Mouse (Mus musculus) kidney, adult 11 months (tissue): ENCODE data around the gene Serpina3f.
"Not testable (repeated sequence)": the region's sequence is repeated elsewhere in the genome, so short reads cannot be mapped to it uniquely, and the experiment has no call there.

Experiments used
- DNase-seq: peaks from one replicate; pipeline ENCODE4 v3.0.0; 2022

Serpina3f gene

DNA sequence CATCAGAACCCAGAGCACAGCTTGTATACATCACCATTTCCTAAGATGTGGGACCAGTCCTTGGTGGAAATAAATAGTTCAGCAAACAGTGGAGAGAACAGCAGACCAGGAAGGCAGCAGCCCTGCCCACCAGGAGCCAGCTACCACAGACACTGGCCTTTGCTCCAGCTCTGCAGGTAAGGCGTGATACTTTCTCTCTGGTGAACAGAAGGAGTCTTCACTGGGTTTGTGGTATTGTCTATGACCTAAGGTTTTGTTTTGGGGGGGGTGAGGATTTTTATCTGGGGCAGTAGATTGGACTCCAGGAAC, at the start of gene Serpina3f:
TSS of gene Serpina3f (plus strand) at position 100 of the 309 bp plus-strand sequence.
- DNase-seq = no peak

DNA sequence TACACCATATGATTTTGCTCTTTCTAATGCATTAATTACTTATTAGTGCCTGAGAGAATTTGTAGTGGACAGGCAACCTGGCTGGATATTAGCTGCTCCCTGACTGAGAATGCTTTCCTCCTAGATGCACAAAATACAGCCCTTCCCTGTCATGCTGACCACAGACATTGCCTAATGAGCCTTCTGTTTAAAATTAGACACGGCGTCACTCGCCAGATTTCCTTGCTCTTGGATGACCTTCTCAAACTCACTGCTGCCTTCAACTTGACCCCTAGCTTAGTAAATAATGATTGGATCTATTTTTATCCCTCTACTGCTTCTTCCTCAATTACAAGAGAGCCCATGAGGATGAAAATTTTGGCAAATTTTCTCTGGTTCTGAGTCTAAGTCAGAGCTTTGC, 39.6 kb upstream of the Serpina3f start:
- DNase-seq = peak; percentile 29

DNA sequence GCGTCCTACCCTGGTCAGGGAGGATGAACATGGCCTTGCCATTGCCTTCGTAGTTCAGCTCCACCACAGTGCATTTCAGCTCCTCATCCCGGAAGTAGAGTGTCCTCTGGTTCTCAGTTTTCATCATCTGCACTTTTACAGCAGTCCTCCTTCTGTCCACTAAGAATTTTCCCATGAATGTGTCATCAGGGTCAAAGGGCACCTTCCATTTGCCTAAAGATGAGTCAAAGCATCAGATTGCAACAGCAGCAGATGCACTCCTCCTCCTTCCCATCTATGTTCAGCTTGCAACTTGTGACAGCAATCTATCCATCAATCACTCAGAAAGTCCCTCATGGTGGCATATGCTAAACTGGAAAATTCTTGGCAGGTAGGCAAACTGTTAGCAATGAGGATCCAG, 38.7 kb upstream of the Serpina3f start:
- DNase-seq = no peak

DNA sequence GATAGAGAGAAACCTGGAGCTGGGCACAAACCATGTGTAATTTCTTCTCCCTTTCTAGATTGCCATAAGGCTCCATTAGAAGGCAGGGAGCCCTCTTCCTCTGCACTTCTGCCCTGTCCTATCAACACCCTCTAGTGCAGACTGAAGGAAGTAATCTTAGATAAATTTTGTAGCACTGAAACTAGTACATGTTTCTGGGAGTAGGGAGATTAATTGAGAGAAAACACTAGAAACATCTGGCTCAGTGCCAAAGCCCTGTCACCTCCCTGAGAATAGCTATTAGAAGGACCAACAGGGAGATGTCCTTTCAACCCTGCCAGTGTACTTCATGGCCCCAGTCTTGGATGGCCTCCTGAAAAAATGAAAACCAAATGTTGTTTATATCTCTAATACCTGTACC, 35.8 kb upstream of the Serpina3f start:
- no peak for DNase-seq

DNA sequence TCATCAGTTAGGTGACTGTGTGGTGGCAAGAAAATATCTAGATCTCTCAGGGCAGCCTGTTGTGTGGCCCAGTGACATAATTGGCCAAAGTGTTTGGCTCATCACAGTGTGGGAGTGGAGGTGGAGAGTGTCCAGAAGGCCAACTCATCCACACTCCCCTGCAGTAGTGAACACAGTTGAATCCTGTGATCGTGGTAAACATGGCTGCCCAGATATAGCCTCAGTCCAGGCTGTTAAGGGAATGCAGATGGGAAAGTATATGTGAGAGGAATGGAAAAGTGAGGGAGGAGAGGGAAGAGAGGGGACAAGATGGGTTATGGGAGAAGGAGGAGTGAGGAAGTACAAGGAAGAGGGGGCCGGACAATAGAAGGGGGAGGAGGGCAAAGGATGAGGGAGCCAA, 35.4 kb upstream of the Serpina3f start:
- no peak for DNase-seq

DNA sequence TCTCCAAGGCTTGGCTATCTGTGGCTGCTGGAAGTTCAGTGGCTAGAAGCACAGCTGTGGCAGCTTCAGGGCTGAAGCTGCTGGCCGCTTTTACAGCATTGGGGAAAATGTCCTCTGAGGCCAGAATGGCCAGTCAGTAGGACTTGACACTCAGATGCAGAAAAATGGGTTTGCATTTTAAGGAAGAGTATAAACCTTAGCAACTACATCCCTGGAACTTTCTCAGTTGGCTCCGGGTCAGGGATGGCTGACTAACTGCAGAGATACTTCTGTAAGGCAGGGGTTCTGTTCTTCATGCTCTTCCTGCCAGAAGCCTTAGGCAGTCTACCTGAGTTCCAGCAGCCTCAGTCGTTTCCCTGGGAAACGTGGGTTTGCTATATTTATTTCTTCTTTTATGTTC, 29.3 kb upstream of the Serpina3f start:
- DNase-seq = no peak

DNA sequence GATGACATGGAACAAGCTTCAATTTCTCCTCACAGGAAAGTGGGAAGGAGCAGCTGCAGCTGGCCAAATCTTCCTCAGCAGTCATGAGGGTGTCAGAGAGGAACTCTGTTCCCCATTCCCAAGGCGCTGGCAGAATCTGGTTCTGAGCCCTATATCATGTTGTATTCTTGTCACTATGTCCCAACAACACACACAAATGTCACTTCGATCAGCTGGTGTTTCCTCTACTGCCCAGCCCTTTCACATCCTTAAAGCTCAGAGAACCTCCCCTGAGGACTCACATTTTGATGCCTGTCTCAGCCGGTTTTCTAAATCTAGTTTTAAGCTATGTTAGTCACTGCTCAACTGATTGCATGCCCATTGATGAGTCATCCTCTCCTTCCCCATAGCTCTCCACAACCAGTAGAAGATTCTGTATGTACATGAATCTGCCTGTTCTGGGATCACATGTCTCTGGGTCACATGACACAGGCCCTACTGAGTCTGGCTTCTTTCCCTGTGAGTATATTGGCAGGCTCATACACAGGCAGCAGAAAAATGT, 28.2 kb upstream of the Serpina3f start:
- DNase-seq = no peak

DNA sequence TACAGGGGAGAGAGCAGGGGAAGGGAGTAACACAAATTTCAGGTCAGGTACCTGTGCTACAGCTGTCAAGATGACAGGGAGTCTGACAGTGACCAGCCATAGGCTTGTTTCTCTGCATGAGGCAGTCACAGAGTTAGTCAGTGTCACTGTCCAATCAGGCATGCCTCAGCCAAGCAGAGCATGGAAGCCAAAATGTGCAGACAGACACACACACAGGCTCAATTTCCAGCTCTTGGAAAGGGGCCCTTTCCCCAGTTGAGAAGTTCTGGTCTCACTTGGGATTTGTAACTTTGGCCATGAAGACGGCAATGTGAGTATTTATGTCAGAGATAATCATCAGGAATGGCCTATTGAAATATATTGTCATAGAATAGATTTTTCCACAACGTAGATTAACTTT, 25.1 kb upstream of the Serpina3f start:
- no peak for DNase-seq

DNA sequence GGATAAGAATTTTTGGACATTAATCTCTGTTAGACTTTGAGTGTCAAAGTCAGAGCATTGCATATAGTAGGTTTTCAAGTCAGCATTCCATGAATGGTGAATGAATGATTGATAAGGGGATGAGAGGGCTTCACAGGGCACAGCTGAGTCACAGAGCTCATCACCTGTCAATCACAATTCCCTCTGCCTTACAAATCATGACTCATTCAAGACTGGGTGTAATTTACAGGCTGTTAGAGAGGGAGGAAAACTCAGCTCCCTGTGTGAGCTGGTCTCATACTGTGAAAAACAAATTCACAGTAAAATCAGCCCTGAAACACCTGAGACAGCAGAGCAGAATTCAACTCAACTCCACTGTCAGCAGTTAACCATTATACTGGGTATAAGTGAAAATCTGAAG, 23.5 kb upstream of the Serpina3f start:
- DNase-seq = no peak

DNA sequence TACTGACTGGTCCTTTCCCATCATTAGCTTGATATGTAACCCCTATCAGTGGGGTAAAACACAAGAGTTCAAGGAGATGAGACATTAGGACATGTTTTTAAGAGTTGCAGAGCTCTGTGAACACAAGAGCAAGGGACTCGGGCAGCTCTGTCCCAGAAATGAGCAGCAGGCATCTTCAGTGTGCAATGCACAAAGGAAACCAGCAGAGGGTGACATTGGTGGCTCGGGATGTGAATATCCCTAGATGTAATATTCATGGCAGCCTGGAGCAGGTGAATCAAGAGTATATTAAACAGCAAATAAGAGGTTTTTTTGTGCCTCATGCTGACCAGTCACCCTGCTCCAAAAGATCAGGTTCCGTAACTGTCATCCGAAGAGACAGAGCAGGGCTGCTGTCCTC, 5.2 kb upstream of the Serpina3f start:
- no peak for DNase-seq

DNA sequence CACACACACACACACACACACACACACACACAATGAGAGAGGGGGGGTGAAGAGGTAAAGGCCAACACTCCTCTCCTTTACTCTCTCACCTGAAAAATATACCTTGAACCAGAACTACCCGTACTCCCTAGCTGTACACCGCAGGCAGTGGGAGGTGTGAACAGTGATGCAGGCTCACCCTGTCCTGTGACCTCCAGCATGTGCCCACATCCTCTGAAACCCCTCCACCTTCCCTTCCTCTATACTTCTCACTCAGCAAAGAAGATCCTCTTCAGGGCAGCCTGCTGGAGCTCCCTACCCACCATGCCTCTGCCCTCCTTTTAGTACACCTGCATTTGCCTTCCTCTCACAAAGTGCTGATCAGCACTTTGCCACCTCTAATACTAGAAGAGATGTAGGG, 4.5 kb upstream of the Serpina3f start:
- DNase-seq = no peak

DNA sequence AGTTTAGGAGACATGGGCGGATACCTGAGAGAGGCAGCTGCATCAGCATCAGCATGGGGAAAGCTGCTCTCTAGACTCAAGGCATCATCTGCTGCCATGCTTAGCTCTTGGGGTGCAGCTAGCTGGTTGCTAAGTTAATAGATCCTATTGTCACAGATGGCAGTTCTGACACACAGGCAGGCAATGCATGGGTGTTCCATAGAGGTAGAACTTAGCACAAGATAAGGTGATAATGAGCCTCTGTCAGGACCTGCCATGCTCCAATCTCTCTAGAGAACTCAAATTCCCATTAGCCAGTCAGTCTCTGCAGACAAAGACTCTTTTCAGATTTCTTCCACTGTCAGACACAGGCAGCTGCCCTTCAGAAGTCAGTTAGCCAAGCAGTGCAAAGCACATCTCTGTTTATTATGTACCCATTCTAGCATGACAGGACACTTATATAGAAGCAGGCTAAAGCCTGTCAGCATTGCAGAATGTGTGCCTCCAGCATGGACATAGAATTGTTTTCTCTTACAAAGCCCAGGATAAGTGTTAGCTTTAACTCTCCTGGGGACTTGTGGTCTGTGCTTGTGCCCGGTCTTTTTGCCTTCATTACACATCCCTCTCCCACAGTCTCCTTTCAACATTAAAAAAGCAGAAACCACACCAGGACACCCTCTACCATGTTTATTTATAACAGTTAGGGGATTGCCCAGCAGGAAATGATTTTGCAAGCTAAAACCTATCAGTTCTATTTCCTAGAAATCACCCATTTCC, 477 bp upstream of the Serpina3f start:
- DNase-seq = no peak

DNA sequence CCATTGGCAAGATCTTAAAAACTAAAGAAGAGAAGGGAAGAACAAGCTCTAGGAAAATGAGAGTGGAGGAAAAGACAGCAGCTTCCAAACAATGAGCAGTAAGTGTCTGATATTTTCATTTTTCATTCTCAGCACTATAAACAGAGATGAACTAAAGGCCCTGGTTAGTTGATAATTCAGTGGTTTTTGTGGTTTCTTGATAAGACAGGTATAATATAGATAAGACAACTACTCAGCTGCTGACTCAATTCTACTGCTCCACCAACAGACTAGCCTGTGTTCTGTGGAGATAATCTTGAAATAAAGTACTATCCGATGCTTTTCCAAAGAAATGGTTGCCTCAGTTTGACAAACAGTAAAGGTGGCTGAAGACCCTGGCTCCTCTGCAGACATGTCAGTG, 905 bp downstream of the Serpina3f start:
- no peak for DNase-seq

DNA sequence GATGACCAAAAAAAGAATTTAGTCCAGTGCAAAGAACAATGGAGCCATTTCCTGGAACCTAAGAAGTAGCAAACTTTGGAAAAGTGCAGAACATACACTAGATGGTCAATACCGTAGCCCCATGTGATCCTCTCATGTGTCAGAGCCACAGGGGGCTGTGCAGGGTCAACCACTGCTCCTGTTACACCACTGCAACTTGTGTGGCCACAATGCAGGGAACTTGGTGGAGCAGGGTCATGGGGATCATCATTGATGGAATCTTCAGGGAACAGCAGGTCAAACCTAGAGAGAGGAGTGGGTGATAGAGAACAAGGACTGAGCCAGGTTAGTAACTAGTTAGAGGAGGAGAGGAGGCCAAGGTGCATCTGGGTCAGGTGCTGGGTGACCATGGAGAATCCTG, 7.3 kb downstream of the Serpina3f start:
- DNase-seq = no peak

DNA sequence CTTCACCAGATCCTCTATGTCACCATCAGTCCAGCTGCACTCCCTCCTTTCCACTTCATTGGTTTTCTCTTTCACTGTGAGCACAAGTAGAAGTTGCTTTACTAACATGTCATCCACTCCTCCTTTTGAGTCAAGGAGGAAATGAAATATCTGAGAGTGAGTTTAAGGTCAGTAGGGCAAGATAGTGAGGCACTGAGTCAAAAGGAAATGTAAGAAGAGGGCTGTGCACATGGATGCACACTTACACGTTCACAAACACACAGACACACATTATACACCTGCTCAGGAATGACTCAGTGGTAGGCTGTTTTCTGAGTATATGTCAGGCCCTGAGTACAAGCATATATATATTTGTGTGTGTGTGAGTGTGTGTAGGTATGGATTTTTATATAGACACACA, 9.3 kb downstream of the Serpina3f start:
- no peak for DNase-seq

DNA sequence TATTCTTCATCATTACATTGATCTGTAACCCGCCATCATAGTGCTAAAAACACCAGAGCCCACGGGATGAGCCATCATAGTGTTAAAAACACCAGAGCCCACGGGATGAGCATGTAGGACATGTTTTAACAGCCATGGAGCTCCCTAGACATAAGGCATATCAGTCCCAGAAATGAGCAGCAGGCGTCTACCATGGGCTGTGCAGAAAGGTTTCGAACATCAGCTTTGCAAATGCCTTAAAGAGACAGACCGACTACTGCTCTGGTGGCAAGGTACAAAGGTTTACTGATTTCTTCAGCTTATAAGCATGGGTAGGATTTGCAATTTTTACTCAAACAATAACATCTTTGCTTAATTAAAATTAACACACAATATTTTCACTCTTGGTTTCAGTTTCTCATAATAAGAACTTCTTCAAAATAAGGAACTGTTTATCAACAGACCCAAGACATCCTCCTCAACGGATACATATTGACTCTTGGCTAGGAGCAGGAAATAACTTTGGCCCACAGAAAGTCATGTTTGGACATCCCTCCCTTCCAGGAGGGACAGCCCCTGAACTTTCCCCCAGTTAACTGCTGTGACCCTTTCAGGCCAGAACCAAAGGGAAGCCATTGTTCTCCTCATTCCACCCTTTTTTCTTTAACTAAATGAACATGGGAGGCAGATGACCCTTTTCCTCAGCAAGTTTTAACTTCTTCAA, 10.4 kb downstream of the Serpina3f start:
- no peak for DNase-seq

DNA sequence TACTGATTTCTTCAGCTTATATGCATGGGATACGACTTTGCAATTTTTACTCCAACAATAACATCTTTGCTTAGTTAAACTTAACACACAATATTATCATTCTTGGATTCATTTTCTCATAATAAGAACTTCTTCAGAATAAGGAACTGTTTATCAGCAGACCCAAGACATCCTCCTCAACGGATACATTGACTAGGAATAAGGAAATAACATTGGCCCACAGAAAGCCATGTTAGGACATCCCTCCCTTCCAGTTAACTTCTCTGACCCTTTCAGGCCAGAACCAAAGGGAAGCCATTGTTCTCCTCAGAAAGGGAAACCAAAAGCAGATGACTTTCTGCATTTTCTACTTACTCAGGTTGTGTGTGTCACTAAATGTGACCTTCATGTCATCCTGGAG, 16.4 kb downstream of the Serpina3f start:
- DNase-seq = no peak

DNA sequence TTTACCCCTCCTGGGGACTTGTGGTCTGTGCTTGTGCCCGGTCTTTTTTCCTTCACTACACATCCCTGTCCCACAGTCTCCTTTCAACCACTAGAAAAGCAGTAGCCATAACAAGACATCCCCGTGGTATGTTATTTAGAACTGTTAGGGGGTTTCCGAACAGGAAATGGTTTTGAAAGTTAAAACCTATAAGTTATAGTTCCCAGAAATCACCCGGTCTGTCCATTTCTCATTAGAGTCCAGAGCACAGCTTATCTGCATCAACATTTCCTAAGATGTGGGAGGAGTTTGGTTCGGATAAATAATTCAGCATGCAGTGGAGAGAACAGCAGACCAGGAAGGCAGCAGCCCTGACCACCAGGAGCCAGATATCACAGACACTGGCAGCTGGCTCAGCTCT, 21.6 kb downstream of the Serpina3f start, which contains the start of gene Serpina3g:
TSS of gene Serpina3g (plus strand) at position 331 of the 400 bp plus-strand sequence.
- DNase-seq = no peak

DNA sequence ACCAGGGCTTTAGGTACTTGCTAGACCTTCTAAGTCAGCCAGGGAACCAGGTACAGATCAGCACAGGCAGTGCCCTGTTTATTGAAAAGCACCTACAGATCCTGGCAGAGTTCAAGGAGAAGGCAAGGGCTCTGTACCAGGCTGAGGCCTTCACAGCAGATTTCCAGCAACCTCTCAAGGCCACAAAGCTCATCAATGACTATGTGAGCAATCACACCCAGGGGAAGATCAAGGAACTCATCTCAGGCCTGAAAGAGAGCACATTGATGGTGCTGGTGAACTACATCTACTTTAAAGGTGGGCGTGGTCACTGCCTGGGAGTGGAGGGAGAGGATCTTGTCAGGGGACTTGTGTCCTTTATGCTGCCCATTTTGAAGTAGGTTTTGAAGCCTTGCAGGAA, 23.7 kb downstream of the Serpina3f start:
- DNase-seq = not testable (repeated sequence)

DNA sequence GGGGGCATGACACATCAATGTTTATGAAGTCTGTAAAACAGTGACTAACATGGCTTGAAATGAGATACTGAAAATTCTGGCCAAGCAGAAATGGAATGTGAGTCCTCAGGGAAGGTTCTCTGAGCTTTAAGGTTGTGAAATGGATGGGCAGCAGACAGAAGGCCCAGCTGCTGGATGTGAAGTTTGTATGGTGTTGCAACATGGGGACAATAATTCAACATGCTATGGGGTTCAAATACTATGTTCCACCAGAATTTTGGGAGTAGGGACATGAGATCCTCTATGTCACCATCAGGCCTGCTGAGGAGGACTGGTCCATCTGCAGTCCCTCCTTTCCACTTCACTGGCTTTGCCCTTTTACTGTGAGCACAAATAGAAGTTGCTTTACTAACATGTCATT, 29.0 kb downstream of the Serpina3f start:
- no peak for DNase-seq

DNA sequence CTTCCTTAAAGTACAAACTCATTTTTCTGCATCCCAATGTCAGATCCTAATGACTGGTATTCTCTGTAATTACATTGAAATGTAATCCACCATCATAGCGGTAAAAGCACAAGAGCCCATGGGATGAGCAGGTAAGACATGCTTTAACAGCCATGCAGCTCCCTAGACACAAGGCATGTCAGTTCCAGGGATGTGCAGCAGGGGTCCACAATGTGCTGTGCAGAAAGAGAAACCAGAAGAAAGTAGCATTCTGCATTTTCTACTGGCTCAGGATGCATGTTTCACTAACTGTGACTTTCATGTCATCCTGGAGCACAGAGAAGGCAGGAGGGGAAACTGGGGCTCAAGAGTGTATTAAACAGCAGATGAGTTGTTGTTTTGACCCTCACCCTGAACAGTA, 30.7 kb downstream of the Serpina3f start:
- DNase-seq = no peak

DNA sequence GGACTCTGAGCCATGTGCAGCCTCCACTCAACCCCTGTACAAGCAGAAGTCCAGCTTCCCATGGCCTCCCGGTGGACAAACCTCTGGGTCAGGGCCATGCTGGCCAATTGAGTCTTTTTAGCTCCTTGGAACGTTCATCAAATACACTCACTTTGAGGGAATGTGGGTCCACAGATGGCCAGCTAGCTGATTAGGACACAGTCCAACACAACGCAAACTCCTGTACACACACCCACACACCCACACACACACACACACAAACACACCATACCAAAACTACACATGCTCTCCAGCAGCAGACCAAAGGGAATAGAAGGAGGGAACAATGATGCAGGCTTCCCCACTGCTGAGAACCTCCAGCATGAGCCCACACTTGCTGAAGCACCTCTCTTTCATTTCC, 31.3 kb downstream of the Serpina3f start:
- no peak for DNase-seq

DNA sequence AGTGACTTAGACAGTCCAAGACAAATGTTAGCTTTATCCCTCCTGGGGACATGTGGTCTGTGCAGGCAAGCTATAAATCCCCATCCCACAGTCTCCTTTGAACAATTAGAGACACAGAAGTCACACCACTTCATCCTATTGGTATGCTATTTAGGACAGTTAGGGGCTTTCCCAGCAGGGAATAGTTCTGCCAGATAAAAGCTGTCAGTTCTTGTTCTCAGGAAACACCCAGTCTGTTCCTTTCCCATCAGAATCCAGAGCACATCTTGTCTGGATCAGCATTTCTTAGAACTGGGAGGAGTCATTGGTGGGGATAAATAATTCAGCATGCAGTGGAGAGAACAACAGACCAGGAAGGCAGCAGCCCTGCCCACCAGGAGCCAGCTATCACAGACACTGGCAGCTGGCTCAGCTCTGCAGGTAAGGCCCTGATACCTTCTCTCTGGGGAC, 33.2 kb downstream of the Serpina3f start:
- DNase-seq = no peak

DNA sequence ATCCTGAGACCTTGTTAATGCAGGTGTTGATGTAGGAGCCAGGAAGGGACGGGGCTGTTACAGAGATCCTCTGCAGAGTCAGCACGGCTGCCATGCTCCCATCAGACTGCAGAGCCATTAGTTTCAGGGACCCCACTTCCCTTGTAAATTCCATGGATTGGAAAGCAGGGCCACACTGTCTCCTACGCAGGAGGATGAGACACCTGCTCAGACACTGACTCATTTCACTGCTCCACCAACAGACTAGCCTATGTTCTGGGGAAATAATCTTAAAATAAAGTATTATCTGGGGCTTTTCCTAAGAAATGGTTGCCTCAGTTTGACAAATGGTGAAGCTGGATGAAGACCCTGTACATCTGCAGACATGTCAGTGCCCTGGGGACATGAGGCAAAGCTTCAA, 33.9 kb downstream of the Serpina3f start:
- DNase-seq = no peak

DNA sequence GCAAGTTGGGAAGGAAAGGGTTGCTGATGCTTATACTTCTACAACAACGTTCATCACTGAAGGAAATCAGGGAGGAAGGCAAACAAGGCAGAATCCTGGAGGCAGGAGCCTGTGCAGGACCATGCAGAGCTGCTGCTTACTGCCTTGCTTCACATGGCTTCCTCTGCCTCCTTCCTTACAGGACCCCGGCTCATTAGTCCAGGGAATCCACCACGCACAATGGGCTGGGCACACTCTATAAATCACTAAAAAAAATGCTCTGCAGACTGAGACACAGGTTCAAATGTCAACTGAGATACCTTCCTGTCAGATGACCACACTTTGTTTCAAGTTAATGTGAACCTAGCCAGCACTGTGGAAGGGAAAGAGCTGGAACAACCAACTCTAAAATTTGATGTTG, 46.7 kb downstream of the Serpina3f start:
- DNase-seq = no peak
